Mouse (Mus musculus) midbrain, embryonic 15.5 days (tissue): ENCODE measurements at regions not wholly inside any gene's neighbourhood (a gene's known extent, or its start where the extent isn't known, plus 50 kb on each side); places are given as distances from the start of the nearest gene placed in this dataset.
A peak's percentile ranks its signal among the peaks of the same experiment; 100 is the strongest.

Experiments
- ATAC-seq: fragments of 200-750 bp; cut with Nextera tagmentation; replicated peaks from 2 replicates; pipeline ENCODE4 v1.8.0; 2017; ENCODE audit warnings: moderate TSS enrichment
- H3K27ac ChIP-seq: fragments of 300-500 bp; sonication (generic); 2 replicates; pipeline ENCODE4 v1.5.1; 2015; ENCODE audit warnings: mild to moderate bottlenecking, inconsistent platforms
- H3K27me3 ChIP-seq: fragments of 300-500 bp; sonication (generic); replicated peaks from 2 replicates; pipeline ENCODE4 v1.6.1; 2015; ENCODE audit warnings: inconsistent platforms
- H3K36me3 ChIP-seq: fragments of 300-500 bp; sonication (generic); replicated peaks from 2 replicates; pipeline ENCODE4 v1.6.1; 2015; ENCODE audit warnings: inconsistent platforms
- H3K4me1 ChIP-seq: fragments of 300-500 bp; sonication (generic); 2 replicates; pipeline ENCODE4 v1.6.1; 2015; ENCODE audit warnings: inconsistent platforms
- H3K4me2 ChIP-seq: fragments of 300-500 bp; sonication (generic); 2 replicates; pipeline ENCODE4 v1.6.1; 2015; ENCODE audit warnings: inconsistent platforms, mild to moderate bottlenecking, moderate library complexity
- H3K4me3 ChIP-seq: fragments of 300-500 bp; sonication (generic); 2 replicates; pipeline ENCODE4 v1.5.1; 2015; ENCODE audit warnings: mild to moderate bottlenecking, inconsistent platforms
- H3K9ac ChIP-seq: fragments of 300-500 bp; sonication (generic); 2 replicates; pipeline ENCODE4 v1.6.1; 2015; ENCODE audit warnings: mild to moderate bottlenecking, inconsistent platforms
- H3K9me3 ChIP-seq: fragments of 300-500 bp; sonication (generic); 2 replicates; pipeline ENCODE4 v1.6.1; 2016; ENCODE audit warnings: inconsistent platforms
- WGBS: fragments of 180-500 bp; shearing (Covaris S2); methylation state at CpG from one replicate; pipeline ENCODE4 v1.1.7; 2015; ENCODE audit warnings: mixed read lengths; 5-methylcytosine and 5-hydroxymethylcytosine counted together

- Histone ChIP-seq H3K27ac (no peak overlapping the region), H3K4me3 (no peak overlapping the region), H3K9ac (no peak overlapping the region), H3K4me2 (no peak overlapping the region), H3K27me3 (0 out of 2 replicates have a peak, but pooled peaks cover 2% of the 10 kb centered on the region), H3K4me1 (peaks cover 14% of the 10 kb centered on the region), H3K9me3 (no peaks in the 10 kb centered on the region), H3K36me3 (no peaks in the 10 kb centered on the region)
- ATAC-seq: no peak
- WGBS: 83% methylated on average over 6 of the region's 6 CpGs
Observed at GRCm38 (mm10) chr19:14799002-14799401, 201.2 kb upstream of the Tle4 start.

- ATAC-seq: no peak
- H3K27me3 ChIP-seq: peaks cover 6% of the 10 kb centered on the region; the same call in 1 of the 2 replicates
- WGBS: 63% methylated on average over 7 of the region's 7 CpGs
- H3K4me3 ChIP-seq: no peak overlapping the region
- H3K9ac ChIP-seq: no peak overlapping the region
- peaks cover 12% of the 10 kb centered on the region for H3K4me1 ChIP-seq
- no peak overlapping the region for H3K27ac ChIP-seq
- no peak overlapping the region for H3K4me2 ChIP-seq
- H3K36me3 ChIP-seq: no peaks in the 10 kb centered on the region
- no peaks in the 10 kb centered on the region for H3K9me3 ChIP-seq
Observed at GRCm38 (mm10) chr19:14798417-14798816, 200.6 kb upstream of the Tle4 start.

DNA sequence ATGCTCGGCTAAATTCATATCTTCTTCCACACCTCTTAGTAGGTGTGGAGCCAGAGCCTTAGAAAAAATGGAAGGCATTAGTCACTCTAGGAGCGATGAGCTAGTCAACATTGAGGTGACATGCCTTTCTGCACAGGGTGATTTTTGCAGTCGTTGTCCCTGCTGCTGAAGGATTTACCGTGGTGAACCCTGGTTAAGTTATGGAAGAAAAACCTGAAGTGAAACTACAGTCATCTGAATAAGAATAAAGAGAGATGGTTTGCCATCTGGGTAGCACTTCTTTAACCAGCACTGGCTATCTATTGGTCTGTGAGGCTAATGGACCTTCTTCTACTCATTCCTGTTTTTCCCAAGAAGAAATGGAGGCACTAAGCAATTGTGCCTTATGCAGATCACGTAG is 198.1 kb upstream of the Tle4 start:
- ATAC-seq: no peak
- Histone ChIP-seq H3K27me3 (peaks cover 14% of the 10 kb centered on the region; the same call in 1 of the 2 replicates), H3K9ac (no peak overlapping the region), H3K9me3 (no peaks in the 10 kb centered on the region), H3K27ac (no peak overlapping the region), H3K4me2 (no peak overlapping the region), H3K36me3 (no peaks in the 10 kb centered on the region), H3K4me3 (no peak overlapping the region), H3K4me1 (no peaks in the 10 kb centered on the region)
- WGBS: 91% methylated on average over 5 of the region's 5 CpGs

DNA sequence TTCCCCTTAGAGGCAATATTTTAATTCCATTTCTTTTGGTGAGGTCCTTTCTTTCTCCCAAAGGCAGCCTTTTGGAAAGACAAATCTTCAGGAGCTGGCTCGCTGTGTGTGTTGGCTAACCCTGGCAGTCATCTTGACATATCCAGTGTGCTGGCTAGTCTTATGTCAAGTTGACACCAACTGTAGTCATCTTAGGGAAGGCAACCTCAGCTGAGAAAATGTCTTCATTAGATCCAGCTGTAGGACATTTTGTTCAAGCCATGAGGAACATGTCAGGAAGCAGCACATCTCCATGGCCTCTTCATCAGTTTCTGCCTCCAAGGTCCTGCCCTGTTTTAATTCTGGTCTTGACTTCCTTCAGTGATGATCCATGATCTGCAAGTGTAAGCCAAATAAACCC is 192.1 kb upstream of the Tle4 start:
- H3K4me2 ChIP-seq: no peak overlapping the region
- H3K27ac ChIP-seq: no peak overlapping the region
- no peaks in the 10 kb centered on the region for H3K4me1 ChIP-seq
- no peaks in the 10 kb centered on the region for H3K36me3 ChIP-seq
- H3K4me3 ChIP-seq: no peak overlapping the region
- no peaks in the 10 kb centered on the region for H3K9me3 ChIP-seq
- H3K27me3 ChIP-seq: peaks cover 12% of the 10 kb centered on the region; the same call in 1 of the 2 replicates
- WGBS: 98% methylated on average over 1 of the region's 1 CpGs
- no peak overlapping the region for H3K9ac ChIP-seq
- ATAC-seq: no peak

DNA sequence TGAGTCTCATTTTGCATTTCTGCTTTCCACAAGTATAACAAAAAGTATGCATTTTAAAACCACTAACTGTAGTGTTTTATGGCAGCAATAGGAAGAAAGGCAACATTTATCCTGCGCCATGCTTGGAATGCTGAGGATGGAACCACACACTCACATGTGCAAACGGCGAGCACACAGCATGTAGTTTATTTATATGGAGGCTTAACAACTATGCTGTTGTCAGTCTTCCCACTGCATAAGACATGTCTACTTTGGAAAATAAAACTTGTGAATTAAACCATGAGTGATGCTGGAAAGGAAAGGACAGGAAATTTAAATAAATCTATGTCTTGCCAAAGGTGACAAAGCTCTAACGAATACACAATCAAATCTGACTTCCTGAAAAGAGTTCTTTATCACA is 190.8 kb upstream of the Tle4 start:
- Histone ChIP-seq H3K27me3 (peaks cover 8% of the 10 kb centered on the region; the same call in 1 of the 2 replicates), H3K9me3 (no peaks in the 10 kb centered on the region), H3K4me2 (no peak overlapping the region), H3K36me3 (no peaks in the 10 kb centered on the region), H3K4me3 (no peak overlapping the region), H3K4me1 (no peaks in the 10 kb centered on the region), H3K27ac (no peak overlapping the region), H3K9ac (no peak overlapping the region)
- WGBS: 82% methylated on average over 4 of the region's 4 CpGs
- no peak for ATAC-seq

GRCm38 (mm10) chr19:14786868-14787267 is 189.0 kb upstream of the Tle4 start:
- 87% methylated on average over 8 of the region's 8 CpGs for WGBS

DNA sequence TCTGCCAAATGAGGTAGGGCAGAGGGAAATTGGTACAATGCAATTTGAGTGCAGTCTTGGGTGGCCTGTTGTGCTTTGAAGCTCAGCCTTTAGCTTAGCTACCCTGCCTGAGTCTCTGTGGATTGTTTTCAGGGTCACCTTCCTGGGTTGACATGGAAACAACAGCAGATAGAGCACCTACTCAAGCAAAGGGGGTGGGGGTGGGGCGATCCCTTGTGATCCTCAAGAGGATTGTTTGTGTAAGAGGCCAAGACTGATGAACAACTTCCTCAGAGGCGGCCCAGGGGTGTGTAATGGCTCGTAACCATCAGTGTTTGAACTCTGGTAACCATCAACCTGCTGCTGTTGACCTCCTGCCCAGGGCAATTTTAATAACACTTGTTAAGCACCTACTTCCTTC is 187.8 kb upstream of the Tle4 start:
- Histone ChIP-seq H3K4me2 (no peak overlapping the region), H3K27ac (no peak overlapping the region), H3K4me3 (no peak overlapping the region), H3K36me3 (no peaks in the 10 kb centered on the region), H3K9ac (no peak overlapping the region), H3K27me3 (no peaks in the 10 kb centered on the region), H3K4me1 (no peaks in the 10 kb centered on the region), H3K9me3 (no peaks in the 10 kb centered on the region)
- no peak for ATAC-seq
- 49% methylated on average over 3 of the region's 3 CpGs for WGBS

More at GRCm38 (mm10) chr19:14786868-14787267, 189.0 kb upstream of the Tle4 start:
- no peak for ATAC-seq
- Histone ChIP-seq H3K36me3 (no peaks in the 10 kb centered on the region), H3K27me3 (no peaks in the 10 kb centered on the region), H3K27ac (no peak overlapping the region), H3K9ac (no peak overlapping the region), H3K4me1 (no peaks in the 10 kb centered on the region), H3K4me2 (no peak overlapping the region), H3K4me3 (no peak overlapping the region), H3K9me3 (no peaks in the 10 kb centered on the region)

GRCm38 (mm10) chr19:14777709-14778108 is 179.9 kb upstream of the Tle4 start:
- Histone ChIP-seq H3K4me2 (peak overlapping the region; percentile 36), H3K9ac (no peak overlapping the region), H3K4me1 (peaks cover 17% of the 10 kb centered on the region), H3K4me3 (no peak overlapping the region), H3K9me3 (no peaks in the 10 kb centered on the region), H3K27ac (0 out of 2 replicates have a peak overlapping the region, but pooled peaks have one; percentile 9), H3K27me3 (no peaks in the 10 kb centered on the region), H3K36me3 (no peaks in the 10 kb centered on the region)
- WGBS: 27% methylated on average over 7 of the region's 7 CpGs
- 0 out of 2 replicates have a peak, but pooled peaks have one; percentile 31 for ATAC-seq

- peak; percentile 92 for ATAC-seq
- WGBS: 3% methylated on average over 10 of the region's 10 CpGs
- Histone ChIP-seq H3K27me3 (no peaks in the 10 kb centered on the region), H3K36me3 (no peaks in the 10 kb centered on the region), H3K4me3 (peak overlapping the region; percentile 9), H3K9me3 (no peaks in the 10 kb centered on the region), H3K27ac (0 out of 2 replicates have a peak overlapping the region, but pooled peaks have one; percentile 9), H3K9ac (no peak overlapping the region), H3K4me1 (peaks cover 17% of the 10 kb centered on the region), H3K4me2 (peak overlapping the region; percentile 36)
Observed at GRCm38 (mm10) chr19:14777198-14777597, 179.3 kb upstream of the Tle4 start.

GRCm38 (mm10) chr19:14776791-14777190 is 178.9 kb upstream of the Tle4 start:
- Histone ChIP-seq H3K27me3 (no peaks in the 10 kb centered on the region), H3K4me3 (peak overlapping the region; percentile 9; the same call in 1 of the 2 replicates), H3K27ac (peak overlapping the region; percentile 52; the same call in 1 of the 2 replicates), H3K9ac (no peak overlapping the region), H3K36me3 (no peaks in the 10 kb centered on the region), H3K4me2 (peak overlapping the region; percentile 36), H3K4me1 (peaks cover 17% of the 10 kb centered on the region), H3K9me3 (no peaks in the 10 kb centered on the region)
- 34% methylated on average over 5 of the region's 5 CpGs for WGBS
- peak; percentile 52 for ATAC-seq

GRCm38 (mm10) chr19:14772794-14773193 is 174.9 kb upstream of the Tle4 start:
- no peak for ATAC-seq
- WGBS: 43% methylated on average over 2 of the region's 2 CpGs
- H3K27ac ChIP-seq: no peak overlapping the region
- no peaks in the 10 kb centered on the region for H3K27me3 ChIP-seq
- H3K4me1 ChIP-seq: peaks cover 15% of the 10 kb centered on the region
- no peaks in the 10 kb centered on the region for H3K36me3 ChIP-seq
- no peak overlapping the region for H3K4me3 ChIP-seq
- no peak overlapping the region for H3K9ac ChIP-seq
- H3K9me3 ChIP-seq: no peaks in the 10 kb centered on the region
- no peak overlapping the region for H3K4me2 ChIP-seq

DNA sequence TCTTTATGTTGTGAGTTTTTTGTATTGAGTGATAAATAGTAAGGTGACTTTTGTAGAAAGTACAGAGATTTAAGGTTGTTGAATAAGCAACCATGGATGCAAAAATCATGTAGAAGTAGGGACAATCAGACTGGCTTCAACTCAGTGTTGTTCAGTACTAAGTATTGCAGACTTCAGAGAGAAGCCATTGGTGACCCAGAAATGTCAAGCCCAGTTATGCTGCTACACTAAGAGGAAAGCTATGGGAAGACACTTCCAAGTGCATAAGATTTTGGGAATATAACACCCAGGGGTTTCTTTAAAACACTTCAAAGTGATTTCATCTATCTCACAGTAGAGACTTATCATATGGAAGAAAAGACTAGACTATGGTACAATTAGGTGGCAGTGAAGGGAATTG is 154.8 kb upstream of the Tle4 start:
- H3K4me1 ChIP-seq: no peaks in the 10 kb centered on the region
- H3K4me2 ChIP-seq: no peak overlapping the region
- no peak overlapping the region for H3K4me3 ChIP-seq
- no peak for ATAC-seq
- no peaks in the 10 kb centered on the region for H3K36me3 ChIP-seq
- H3K27ac ChIP-seq: no peak overlapping the region
- no peaks in the 10 kb centered on the region for H3K27me3 ChIP-seq
- no peaks in the 10 kb centered on the region for H3K9me3 ChIP-seq
- H3K9ac ChIP-seq: no peak overlapping the region

- 93% methylated on average over 3 of the region's 3 CpGs for WGBS
- no peak overlapping the region for H3K27ac ChIP-seq
- H3K36me3 ChIP-seq: no peaks in the 10 kb centered on the region
- no peaks in the 10 kb centered on the region for H3K9me3 ChIP-seq
- H3K27me3 ChIP-seq: no peaks in the 10 kb centered on the region
- no peak for ATAC-seq
- H3K4me1 ChIP-seq: no peaks in the 10 kb centered on the region
- H3K4me2 ChIP-seq: no peak overlapping the region
- H3K9ac ChIP-seq: no peak overlapping the region
- no peak overlapping the region for H3K4me3 ChIP-seq
Observed at GRCm38 (mm10) chr19:14742361-14742760, 144.5 kb upstream of the Tle4 start.
